Mouse (Mus musculus): ENCODE results near the gene Ppm1m. TPM values are rescaled to one million over a fixed set of nuclear protein-coding genes. Genes with fewer than 3 reads are reported as not detected.

Gene Ppm1m
- polyA plus RNA-seq, 1 experiment from 2014 or later = 11.5 TPM

DNA sequence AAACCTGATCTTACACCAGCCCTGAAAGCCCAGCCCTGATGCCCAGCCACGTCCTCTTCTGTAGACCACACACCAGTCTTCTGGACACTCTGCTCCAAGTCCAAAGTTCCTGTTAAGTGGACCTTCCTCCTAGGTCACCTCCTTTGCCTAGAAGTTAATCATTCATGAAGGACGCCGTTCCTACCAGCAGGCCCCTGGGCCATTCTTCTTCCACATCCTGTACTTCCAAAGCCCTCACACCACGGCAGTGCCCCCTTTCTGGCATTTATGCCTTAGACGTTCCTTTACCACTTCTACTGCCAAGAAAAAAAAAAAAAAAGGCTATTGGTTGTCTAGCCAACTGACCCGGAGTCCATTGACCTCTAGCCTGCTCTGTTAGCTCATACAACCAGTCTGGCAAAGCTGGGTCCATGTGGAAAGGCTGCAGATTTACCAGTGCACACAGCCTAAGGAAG is 41.5 kb downstream of the Ppm1m start, which contains the start of gene Glyctk:
Gene Glyctk (minus strand): TSS at position 102 of the 455 bp plus-strand sequence.
- Histone ChIP-seq H3K27ac (ENCODE audit: low read length) (peak within 1 kb of the TSS; percentile 75), H3K4me3 (ENCODE audit: low read depth, low read length) (peak within 1 kb of the TSS; percentile 51), H3K4me2 (ENCODE audit: low read depth, low read length) (peak within 1 kb of the TSS; percentile 22), H3K4me1 (ENCODE audit: control insufficient read depth, low read depth, low read length) (peaks cover 5% of the 10 kb centered on the region), H3K36me3 (ENCODE audit: control insufficient read depth, insufficient read depth) (no peaks in the 10 kb centered on the region), H3K27me3 (ENCODE audit: control insufficient read depth, insufficient read depth, low read depth, low read length) (no peaks in the 10 kb centered on the region; the same call in 1 of the 2 replicates), H3K9me3 (replicated peaks; ENCODE audit: control insufficient read depth, low read length) (no peaks in the 10 kb centered on the region), H3K9ac (ENCODE audit: low read depth, low read length) (peak within 1 kb of the TSS; percentile 51)
- ATAC-seq (ENCODE audit: low read depth) = peak; percentile 76
- 56% methylated on average over 6 of the region's 6 CpGs for WGBS (ENCODE audit: insufficient replicate concordance)

DNA sequence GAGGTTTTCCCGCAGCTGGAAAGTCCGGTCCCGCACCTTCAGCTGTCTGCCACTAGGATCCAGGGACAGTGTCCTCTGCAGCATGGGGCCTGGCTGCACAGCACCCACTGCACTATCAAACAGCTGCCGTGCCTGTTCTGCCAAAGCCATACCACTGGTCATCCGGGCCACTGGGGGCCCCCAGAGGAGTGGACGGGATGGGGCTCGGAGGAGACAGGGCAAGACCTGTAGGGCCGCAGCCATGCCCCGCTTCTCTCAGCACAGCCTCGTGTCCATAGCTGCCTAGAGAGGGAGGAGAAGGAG is 42.0 kb downstream of the Ppm1m start:
- H3K27ac ChIP-seq (ENCODE audit: low read length) = peak overlapping the region; percentile 75
- H3K9ac ChIP-seq (ENCODE audit: low read depth, low read length) = peak overlapping the region; percentile 51
- H3K4me1 ChIP-seq (ENCODE audit: control insufficient read depth, low read depth, low read length) = peaks cover 5% of the 10 kb centered on the region
- WGBS (ENCODE audit: insufficient replicate concordance) = 67% methylated on average over 10 of the region's 10 CpGs
- ATAC-seq (ENCODE audit: low read depth) = peak; percentile 7
- H3K4me2 ChIP-seq (ENCODE audit: low read depth, low read length) = peak overlapping the region; percentile 22
- no peaks in the 10 kb centered on the region for H3K36me3 ChIP-seq (ENCODE audit: control insufficient read depth, insufficient read depth)
- H3K27me3 ChIP-seq (ENCODE audit: control insufficient read depth, insufficient read depth, low read depth, low read length) = no peaks in the 10 kb centered on the region; the same call in 1 of the 2 replicates
- H3K9me3 ChIP-seq (replicated peaks; ENCODE audit: control insufficient read depth, low read length) = no peaks in the 10 kb centered on the region
- peak overlapping the region; percentile 51 for H3K4me3 ChIP-seq (ENCODE audit: low read depth, low read length)

DNA sequence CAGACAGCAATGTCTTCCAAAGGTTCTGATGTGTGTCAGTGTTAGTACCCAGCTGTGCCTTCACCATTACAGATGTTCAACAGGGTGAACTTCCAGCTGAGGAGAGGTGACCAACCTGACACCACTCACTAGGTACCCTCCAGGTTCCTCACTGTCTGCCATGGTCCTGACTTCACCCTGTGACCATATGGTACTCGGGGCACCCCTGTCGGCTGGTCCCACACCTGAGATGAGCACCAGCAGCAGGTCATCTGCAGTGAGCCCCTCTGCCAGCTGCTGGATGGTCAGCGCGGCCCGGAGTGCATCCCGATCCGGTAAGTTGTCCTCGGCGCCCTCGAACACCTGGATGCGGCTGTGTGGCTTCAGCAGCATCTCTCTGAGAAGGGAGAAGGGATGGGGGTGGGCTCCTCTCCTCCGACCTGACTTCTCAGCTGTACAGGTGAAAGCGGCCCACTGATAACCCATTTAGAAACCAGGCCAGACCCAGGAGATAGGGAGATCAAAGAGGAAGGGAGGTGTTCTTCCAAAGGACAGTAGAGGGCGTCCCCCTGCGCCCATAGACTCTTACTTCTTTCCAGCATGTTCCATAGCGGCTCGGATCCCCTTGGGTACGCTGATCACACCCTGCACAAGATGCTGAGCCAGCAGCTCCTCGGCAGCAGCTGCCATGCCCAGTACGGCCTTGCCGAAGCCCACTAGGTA is 42.5 kb downstream of the Ppm1m start:
- Histone ChIP-seq H3K4me3 (ENCODE audit: low read depth, low read length) (peak overlapping the region; percentile 51), H3K27me3 (ENCODE audit: control insufficient read depth, insufficient read depth, low read depth, low read length) (no peaks in the 10 kb centered on the region; the same call in 1 of the 2 replicates), H3K4me2 (ENCODE audit: low read depth, low read length) (peak overlapping the region; percentile 22), H3K9me3 (replicated peaks; ENCODE audit: control insufficient read depth, low read length) (no peaks in the 10 kb centered on the region), H3K9ac (ENCODE audit: low read depth, low read length) (peak overlapping the region; percentile 51), H3K4me1 (ENCODE audit: control insufficient read depth, low read depth, low read length) (peaks cover 5% of the 10 kb centered on the region), H3K27ac (ENCODE audit: low read length) (peak overlapping the region; percentile 75), H3K36me3 (ENCODE audit: control insufficient read depth, insufficient read depth) (no peaks in the 10 kb centered on the region)
- 70% methylated on average over 21 of the region's 21 CpGs for WGBS (ENCODE audit: insufficient replicate concordance)
- ATAC-seq (ENCODE audit: low read depth) = peak; percentile 2

DNA sequence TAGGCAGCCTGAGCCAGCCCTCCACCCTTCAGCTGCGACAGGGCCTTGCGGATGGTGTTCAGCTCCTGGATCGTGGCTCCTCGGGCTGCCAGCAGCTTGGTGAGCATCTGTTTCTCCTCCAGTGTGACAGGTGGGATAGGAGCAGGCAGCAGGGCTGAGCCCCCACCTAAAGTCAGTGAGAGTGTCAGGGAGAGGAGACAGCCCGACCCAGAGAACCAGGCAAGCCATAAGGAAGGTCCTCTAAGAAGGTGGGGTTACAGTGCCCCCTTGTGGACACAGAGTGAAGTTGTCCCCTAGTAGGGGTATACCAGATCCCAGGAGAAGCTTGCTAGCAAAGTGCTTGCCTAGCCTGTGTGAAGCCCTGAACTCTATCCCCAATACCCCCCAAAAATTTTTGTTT is 43.1 kb downstream of the Ppm1m start:
- ATAC-seq (ENCODE audit: low read depth) = no peak
- Histone ChIP-seq H3K4me2 (ENCODE audit: low read depth, low read length) (peak overlapping the region; percentile 22), H3K27ac (ENCODE audit: low read length) (no peak overlapping the region), H3K4me1 (ENCODE audit: control insufficient read depth, low read depth, low read length) (peaks cover 5% of the 10 kb centered on the region), H3K36me3 (ENCODE audit: control insufficient read depth, insufficient read depth) (no peaks in the 10 kb centered on the region), H3K9ac (ENCODE audit: low read depth, low read length) (no peak overlapping the region), H3K9me3 (replicated peaks; ENCODE audit: control insufficient read depth, low read length) (no peaks in the 10 kb centered on the region), H3K27me3 (ENCODE audit: control insufficient read depth, insufficient read depth, low read depth, low read length) (0 out of 2 replicates have a peak, but pooled peaks cover 2% of the 10 kb centered on the region), H3K4me3 (ENCODE audit: low read depth, low read length) (peak overlapping the region; percentile 51)
- 65% methylated on average over 5 of the region's 5 CpGs for WGBS (ENCODE audit: insufficient replicate concordance)

DNA sequence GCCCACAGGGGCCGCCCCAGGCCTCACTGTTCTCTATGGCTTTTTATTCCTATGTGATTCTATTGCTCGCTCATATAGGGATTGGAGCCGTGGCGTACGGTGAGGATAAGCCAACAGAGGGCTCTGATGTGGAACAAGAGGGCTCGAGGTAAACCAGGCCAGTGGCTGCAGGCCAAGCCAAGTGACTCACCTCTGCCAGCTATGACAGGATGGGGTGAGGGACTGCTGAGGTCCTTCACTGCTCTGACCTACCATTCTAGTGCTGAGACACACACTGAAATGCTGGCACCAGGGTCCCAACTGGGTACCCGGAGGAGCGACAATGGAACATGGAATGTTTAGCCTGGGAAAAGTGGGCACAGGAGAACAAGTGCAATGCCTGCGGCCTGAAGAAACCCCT is 45.4 kb downstream of the Ppm1m start:
- no peak for ATAC-seq (ENCODE audit: low read depth)
- peaks cover 18% of the 10 kb centered on the region for H3K27me3 ChIP-seq (ENCODE audit: control insufficient read depth, insufficient read depth, low read depth, low read length)
- H3K36me3 ChIP-seq (ENCODE audit: control insufficient read depth, insufficient read depth) = no peaks in the 10 kb centered on the region
- no peaks in the 10 kb centered on the region for H3K9me3 ChIP-seq (replicated peaks; ENCODE audit: control insufficient read depth, low read length)
- no peak overlapping the region for H3K9ac ChIP-seq (ENCODE audit: low read depth, low read length)
- H3K27ac ChIP-seq (ENCODE audit: low read length) = no peak overlapping the region
- no peak overlapping the region for H3K4me2 ChIP-seq (ENCODE audit: low read depth, low read length)
- 70% methylated on average over 9 of the region's 9 CpGs for WGBS (ENCODE audit: insufficient replicate concordance)
- peaks cover under 1% of the 10 kb centered on the region for H3K4me1 ChIP-seq (ENCODE audit: control insufficient read depth, low read depth, low read length)
- no peak overlapping the region for H3K4me3 ChIP-seq (ENCODE audit: low read depth, low read length)

DNA sequence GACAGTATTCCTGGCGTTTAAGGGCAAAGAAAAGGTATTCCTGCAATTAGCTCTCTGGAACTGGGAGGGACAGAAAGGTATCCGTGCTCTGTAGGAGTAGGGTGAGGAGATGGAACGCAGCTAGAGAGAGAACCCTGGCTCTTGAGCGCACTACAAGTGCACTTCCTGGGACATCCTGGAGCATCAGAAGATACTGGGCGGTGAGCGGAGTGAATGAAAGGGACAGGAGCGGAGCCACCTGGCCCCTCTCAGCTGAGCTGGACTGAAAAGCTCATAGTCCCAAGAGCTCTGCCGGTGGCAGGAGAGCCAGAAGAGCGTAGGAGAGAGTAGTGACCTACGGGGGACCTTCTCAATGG is 50.2 kb downstream of the Ppm1m start:
- WGBS (ENCODE audit: insufficient replicate concordance) = 28% methylated on average over 10 of the region's 10 CpGs
- Histone ChIP-seq H3K4me2 (ENCODE audit: low read depth, low read length) (no peak overlapping the region), H3K4me3 (ENCODE audit: low read depth, low read length) (no peak overlapping the region), H3K27ac (ENCODE audit: low read length) (no peak overlapping the region), H3K9me3 (replicated peaks; ENCODE audit: control insufficient read depth, low read length) (no peaks in the 10 kb centered on the region), H3K4me1 (ENCODE audit: control insufficient read depth, low read depth, low read length) (no peaks in the 10 kb centered on the region), H3K27me3 (ENCODE audit: control insufficient read depth, insufficient read depth, low read depth, low read length) (peaks cover 45% of the 10 kb centered on the region), H3K36me3 (ENCODE audit: control insufficient read depth, insufficient read depth) (no peaks in the 10 kb centered on the region), H3K9ac (ENCODE audit: low read depth, low read length) (no peak overlapping the region)
- ATAC-seq (ENCODE audit: low read depth) = no peak

DNA sequence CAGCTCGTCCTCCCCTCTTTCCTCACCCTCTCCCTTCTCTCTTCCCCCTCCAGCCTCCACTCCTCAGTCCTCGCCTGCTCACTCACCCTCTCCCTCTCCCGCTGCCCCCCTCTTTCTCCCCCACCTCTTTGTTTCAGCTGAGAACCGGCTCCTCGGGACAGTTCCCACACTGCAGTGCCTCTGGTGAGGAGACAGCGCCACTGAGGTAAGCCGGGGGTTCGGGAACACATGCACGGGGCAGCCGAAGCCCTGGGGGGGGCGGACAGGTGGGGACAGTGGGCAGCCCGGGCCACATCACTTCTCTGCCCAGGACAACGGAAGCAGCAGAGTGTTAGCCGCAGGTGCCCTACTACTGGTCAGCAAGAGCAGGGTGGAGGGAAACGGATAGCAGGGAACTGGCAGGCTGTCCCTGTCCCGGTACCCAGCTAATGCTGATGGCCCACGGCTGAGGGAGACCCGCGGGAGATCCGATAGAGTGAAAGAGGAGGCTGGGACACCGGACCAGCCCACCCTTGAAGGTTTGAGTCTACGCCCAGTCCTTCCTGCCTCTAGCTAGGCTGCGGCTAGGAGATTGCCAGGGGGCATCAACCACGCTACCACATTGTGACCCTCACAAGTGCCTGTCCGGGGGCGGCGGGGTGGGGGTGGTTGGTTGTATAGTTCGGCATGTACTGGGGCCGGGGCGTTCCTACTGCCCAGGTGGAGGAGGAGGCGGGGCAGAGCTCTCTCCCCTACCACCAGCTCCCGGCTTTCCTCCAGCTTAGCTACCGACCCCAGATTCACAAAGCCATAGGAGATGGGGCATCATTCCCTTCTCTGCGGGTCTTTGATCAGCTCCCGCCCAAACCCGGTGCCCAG is 50.8 kb downstream of the Ppm1m start:
- Histone ChIP-seq H3K27me3 (ENCODE audit: control insufficient read depth, insufficient read depth, low read depth, low read length) (peaks cover 45% of the 10 kb centered on the region), H3K4me3 (ENCODE audit: low read depth, low read length) (peak overlapping the region; percentile 27; the same call in 1 of the 2 replicates)
- WGBS (ENCODE audit: insufficient replicate concordance) = 1% methylated on average over 36 of the region's 36 CpGs

DNA sequence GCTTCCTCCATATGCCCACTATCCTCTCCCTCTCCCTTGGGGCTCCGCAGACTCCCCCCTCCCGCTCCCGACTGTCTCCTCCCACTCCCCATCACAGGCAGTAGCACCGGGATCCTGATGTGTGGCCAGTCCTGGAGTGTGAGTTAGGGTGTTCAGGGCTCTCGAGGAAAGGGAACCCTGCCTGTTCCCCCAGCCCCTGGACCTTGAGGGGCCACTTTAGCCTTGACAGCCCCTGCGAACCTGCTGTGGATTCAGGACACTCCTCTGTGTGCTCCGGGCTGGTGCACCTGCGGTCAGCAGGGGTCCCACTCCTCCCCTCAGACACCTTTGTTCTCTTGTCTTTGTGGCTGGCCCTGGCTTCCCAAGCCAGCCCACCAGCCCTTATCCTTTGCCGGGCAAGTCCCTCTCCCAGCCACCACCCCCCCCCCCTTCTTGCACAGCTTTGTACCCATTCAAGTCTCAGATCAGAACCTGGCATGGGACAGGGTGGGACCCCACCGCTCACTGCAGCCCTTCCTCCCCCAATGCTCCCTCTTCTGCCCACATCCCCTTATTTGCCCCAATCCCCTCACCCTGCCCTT is 51.6 kb downstream of the Ppm1m start:
- WGBS (ENCODE audit: insufficient replicate concordance) = 2% methylated on average over 10 of the region's 10 CpGs
- Histone ChIP-seq H3K27ac (ENCODE audit: low read length) (no peak overlapping the region), H3K4me3 (ENCODE audit: low read depth, low read length) (no peak overlapping the region; the same call in 1 of the 2 replicates), H3K9me3 (replicated peaks; ENCODE audit: control insufficient read depth, low read length) (no peaks in the 10 kb centered on the region), H3K36me3 (ENCODE audit: control insufficient read depth, insufficient read depth) (no peaks in the 10 kb centered on the region), H3K4me1 (ENCODE audit: control insufficient read depth, low read depth, low read length) (no peaks in the 10 kb centered on the region), H3K4me2 (ENCODE audit: low read depth, low read length) (peak overlapping the region; percentile 26; the same call in 1 of the 2 replicates), H3K27me3 (ENCODE audit: control insufficient read depth, insufficient read depth, low read depth, low read length) (peaks cover 45% of the 10 kb centered on the region), H3K9ac (ENCODE audit: low read depth, low read length) (no peak overlapping the region)
- ATAC-seq (ENCODE audit: low read depth) = 0 out of 2 replicates have a peak, but pooled peaks have one; percentile 9

More for the DNA sequence above, 50.8 kb downstream of the Ppm1m start:
- H3K36me3 ChIP-seq (ENCODE audit: control insufficient read depth, insufficient read depth) = no peaks in the 10 kb centered on the region
- no peak for ATAC-seq (ENCODE audit: low read depth)
- no peaks in the 10 kb centered on the region for H3K9me3 ChIP-seq (replicated peaks; ENCODE audit: control insufficient read depth, low read length)
- H3K4me1 ChIP-seq (ENCODE audit: control insufficient read depth, low read depth, low read length) = no peaks in the 10 kb centered on the region
- H3K27ac ChIP-seq (ENCODE audit: low read length) = no peak overlapping the region
- peak overlapping the region; percentile 26 for H3K4me2 ChIP-seq (ENCODE audit: low read depth, low read length)
- H3K9ac ChIP-seq (ENCODE audit: low read depth, low read length) = no peak overlapping the region
